Mouse (Mus musculus) olfactory bulb, adult 2 months (tissue): Measurements from ENCODE around the gene Galnt17.

ENCODE experiments used
- CTCF ChIP-seq: fragments of 200-500 bp; IDR thresholded peaks from 2 replicates; pipeline ENCODE4 v1.5.1; 2012; ENCODE audit warnings: low read depth, mild to moderate bottlenecking, low read length, moderate library complexity; ENCODE audit not compliant: insufficient read depth
- POLR2A ChIP-seq: fragments of 200-500 bp; IDR thresholded peaks from 2 replicates; pipeline ENCODE4 v1.6.1; 2012; ENCODE audit warnings: mild to moderate bottlenecking, low read depth, low read length, moderate library complexity; ENCODE audit not compliant: insufficient read depth

DNA sequence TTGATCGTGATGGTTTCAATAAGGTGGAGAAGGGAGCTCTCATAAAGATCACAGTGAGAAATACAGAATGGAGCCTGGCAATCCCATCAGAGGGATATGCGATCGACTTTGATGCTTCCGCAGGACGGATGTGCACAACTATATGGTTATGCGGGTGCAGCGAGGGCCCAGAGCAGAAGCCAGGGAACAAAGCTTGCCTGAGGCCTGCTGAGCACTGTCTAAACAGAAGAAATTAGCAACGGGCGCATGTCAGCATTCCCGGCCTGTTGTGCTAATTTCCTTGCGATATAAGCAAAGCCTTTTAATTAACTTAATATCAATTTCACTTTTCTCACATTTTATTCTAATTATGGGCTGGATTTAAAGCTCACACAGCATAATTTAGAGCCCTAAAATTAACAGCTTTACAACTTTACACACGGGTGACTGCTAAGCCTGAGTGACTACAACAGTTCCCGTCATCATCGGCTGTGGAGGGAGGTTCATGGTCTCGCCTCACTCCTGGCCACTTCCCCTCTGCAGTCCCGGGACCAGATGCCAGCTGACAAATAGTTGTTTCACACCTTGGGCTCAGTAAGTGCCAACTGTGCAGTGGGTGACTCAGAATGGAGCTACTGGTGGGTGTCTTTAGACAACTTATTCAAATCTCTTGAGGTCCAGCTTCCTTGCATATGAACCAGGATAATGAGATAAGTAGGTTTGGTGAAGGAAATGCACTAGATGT lies 14.4 kb downstream of the Galnt17 start:
- TF ChIP-seq CTCF (no peak), POLR2A (no peak)
